Mouse (Mus musculus) E14TG2a.4 (cell line): ENCODE measurements at regions not wholly inside any gene's neighbourhood (a gene's known extent, or its start where the extent isn't known, plus 50 kb on each side); places are given as distances from the start of the nearest gene placed in this dataset.

Experiments used
- CTCF ChIP-seq: conservative IDR thresholded peaks from 2 replicates; pipeline ENCODE4 v1.5.1; 2014; ENCODE audit warnings: low read length
- NANOG ChIP-seq: IDR thresholded peaks from 2 replicates; pipeline ENCODE4 v1.6.1; 2014; ENCODE audit warnings: borderline replicate concordance, low read length, mixed read lengths
- POU5F1 ChIP-seq: IDR thresholded peaks from 2 replicates; pipeline ENCODE4 v1.6.1; 2014; ENCODE audit warnings: low read length, borderline replicate concordance

GRCm38 (mm10) chr11:85995318-85996095, 109.3 kb downstream of the Tbx4 start:
- TF ChIP-seq CTCF: no peak
- no peak for TF ChIP-seq NANOG
- no peak for TF ChIP-seq POU5F1
